In the genomic region with DNA sequence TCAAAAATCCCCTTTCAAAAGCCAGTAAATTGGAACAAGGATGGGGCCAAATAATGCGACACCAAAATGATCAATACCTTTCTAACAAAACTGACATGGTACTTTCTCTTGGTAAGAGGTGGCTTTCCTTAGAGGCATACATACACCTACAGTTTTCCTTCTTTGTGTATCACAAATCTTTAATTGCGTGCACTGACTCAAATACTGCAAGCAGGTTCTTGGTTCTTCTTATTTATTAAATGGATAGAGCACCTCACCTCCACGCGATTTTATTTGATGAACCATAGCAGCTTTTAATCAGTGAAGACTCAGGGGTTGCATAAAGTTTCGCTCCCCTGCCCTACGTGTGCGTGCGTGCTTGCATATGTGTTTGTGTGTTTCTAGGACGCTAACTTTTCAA, we compare ENCODE assay signal across 10 mouse cellular contexts. TPM values are rescaled to one million over a fixed set of nuclear protein-coding genes. Genes with fewer than 3 reads are reported as not detected.
DNase-seq lines count a peak whose midpoint lies in the region; ATAC-seq and TF ChIP-seq lines count a peak whose summit lies in the region.
"Had no signal": no experiment of that assay in that cellular context is flagged by ENCODE, and none has a peak within 500 bp of the region (broad histone marks: within the 10 kb centered on the region; RNA-seq: fewer than 3 reads in every experiment).

No protein-coding gene starts in this region.

- no peak for DNase-seq in heart, adult 11 months
- no peak for DNase-seq in hindbrain, embryonic 11.5 days (ENCODE audit: low spot score)
- DNase-seq in cerebellum, adult 2 months: no peak
- DNase-seq in right cerebral cortex, adult 18-20 months: no peak
- DNase-seq: lung, postnatal 14 days had no signal

- peak overlapping the region; percentile 91 for H3K4me2 ChIP-seq in heart, embryonic 15.5 days
- H3K4me2 ChIP-seq in hindbrain, embryonic 11.5 days (replicated peaks; ENCODE audit: low read depth, low read length): peak overlapping the region; percentile 82
- peak overlapping the region; percentile 76 for H3K4me2 ChIP-seq in midbrain, embryonic 13.5 days (replicated peaks)

- H3K9ac ChIP-seq in heart, embryonic 15.5 days: no peak overlapping the region
- no peak overlapping the region for H3K9ac ChIP-seq in hindbrain, embryonic 11.5 days (ENCODE audit: low read depth, low read length)
- H3K9ac ChIP-seq in midbrain, embryonic 13.5 days (replicated peaks): no peak overlapping the region

- ATAC-seq in heart, embryonic 15.5 days (replicated peaks; ENCODE audit: insufficient number of reproducible peaks, insufficient read depth, low FRiP score, low read depth): no peak
- no peak for ATAC-seq in hindbrain, embryonic 11.5 days (ENCODE audit: low FRiP score)
- no peak for ATAC-seq in midbrain, embryonic 13.5 days
- no peak for ATAC-seq in megakaryocyte progenitor cell, adult 5-6 weeks (replicated peaks; ENCODE audit: poor library complexity)

- 4% methylated on average over 9 of the region's 9 CpGs for WGBS in heart, embryonic 15.5 days
- WGBS in hindbrain, embryonic 11.5 days: 2% methylated on average over 9 of the region's 9 CpGs
- 1% methylated on average over 9 of the region's 9 CpGs for WGBS in midbrain, embryonic 13.5 days
- WGBS in cerebellum, adult 2 months: 13% methylated on average over 9 of the region's 9 CpGs

- H3K27me3 ChIP-seq in heart, embryonic 15.5 days: peaks cover 68% of the 10 kb centered on the region
- H3K27me3 ChIP-seq in hindbrain, embryonic 11.5 days (ENCODE audit: control insufficient read depth, insufficient read depth, low read length): peaks cover 62% of the 10 kb centered on the region
- peaks cover 84% of the 10 kb centered on the region for H3K27me3 ChIP-seq in midbrain, embryonic 13.5 days
- peaks cover 12% of the 10 kb centered on the region; the same call in 1 of the 2 replicates for H3K27me3 ChIP-seq in cerebellum, adult 2 months (ENCODE audit: control insufficient read depth, insufficient read depth, low read length)

- peaks cover 22% of the 10 kb centered on the region for H3K4me1 ChIP-seq in heart, embryonic 15.5 days (replicated peaks)
- H3K4me1 ChIP-seq in cortical plate, adult 2 months (ENCODE audit: control insufficient read depth, insufficient read depth, low read length): no peaks in the 10 kb centered on the region; the same call in 1 of the 2 replicates
- peaks cover 9% of the 10 kb centered on the region for H3K4me1 ChIP-seq in hindbrain, embryonic 11.5 days (replicated peaks; ENCODE audit: control insufficient read depth, insufficient read depth, low read length)
- peaks cover 37% of the 10 kb centered on the region for H3K4me1 ChIP-seq in midbrain, embryonic 13.5 days (replicated peaks)
- H3K4me1 ChIP-seq in cerebellum, adult 2 months (ENCODE audit: control insufficient read depth, insufficient read depth, low read length): no peaks in the 10 kb centered on the region; the same call in 1 of the 2 replicates

- H3K4me3 ChIP-seq in heart, embryonic 15.5 days: peak overlapping the region; percentile 53
- peak overlapping the region; percentile 33; the same call in 1 of the 2 replicates for H3K4me3 ChIP-seq in cortical plate, adult 2 months (ENCODE audit: insufficient read depth, low read length)
- no peak overlapping the region for H3K4me3 ChIP-seq in hindbrain, embryonic 11.5 days (ENCODE audit: low read depth, low read length)
- peak overlapping the region; percentile 50; the same call in 1 of the 2 replicates for H3K4me3 ChIP-seq in midbrain, embryonic 13.5 days (replicated peaks)
- no peak overlapping the region for H3K4me3 ChIP-seq in cerebellum, adult 2 months (replicated peaks; ENCODE audit: insufficient read depth, low read depth, low read length)

- no peaks in the 10 kb centered on the region for H3K9me3 ChIP-seq in heart, embryonic 15.5 days (replicated peaks)
- no peaks in the 10 kb centered on the region for H3K9me3 ChIP-seq in hindbrain, embryonic 11.5 days (ENCODE audit: control insufficient read depth, low read length)
- no peaks in the 10 kb centered on the region for H3K9me3 ChIP-seq in midbrain, embryonic 13.5 days

- H3K27ac ChIP-seq in heart, embryonic 15.5 days: no peak overlapping the region
- no peak overlapping the region for H3K27ac ChIP-seq in cortical plate, adult 2 months (ENCODE audit: insufficient read depth, low read length)
- H3K27ac ChIP-seq in hindbrain, embryonic 11.5 days (ENCODE audit: low read depth, low read length): no peak overlapping the region
- H3K27ac ChIP-seq in midbrain, embryonic 13.5 days: no peak overlapping the region
- H3K27ac ChIP-seq in cerebellum, adult 2 months (ENCODE audit: insufficient read depth, low read length): no peak overlapping the region

- H3K36me3 ChIP-seq in heart, embryonic 15.5 days: no peaks in the 10 kb centered on the region
- H3K36me3 ChIP-seq in hindbrain, embryonic 11.5 days (ENCODE audit: control insufficient read depth, insufficient read depth, low read length): no peaks in the 10 kb centered on the region
- H3K36me3 ChIP-seq in midbrain, embryonic 13.5 days: no peaks in the 10 kb centered on the region

- no peak for TF ChIP-seq CTCF in cortical plate, adult 2 months (IDR thresholded peaks at IDR 0.05; ENCODE audit: extremely low read depth, insufficient read depth, low read length)
- no peak for TF ChIP-seq CTCF in cerebellum, adult 2 months (IDR thresholded peaks at IDR 0.05; ENCODE audit: borderline replicate concordance, insufficient read depth, low read depth, low read length)

- no peak for TF ChIP-seq POLR2A in cortical plate, adult 2 months (IDR thresholded peaks at IDR 0.05; ENCODE audit: extremely low read depth, insufficient read depth, low read length)
- TF ChIP-seq POLR2A in cerebellum, adult 2 months (IDR thresholded peaks at IDR 0.05; ENCODE audit: borderline replicate concordance, insufficient read depth, low read length): no peak

RNA-seq across cellular contexts. Expression of gene Spag6, which starts 3.1 kb away (rescaled TPM):
- polyA plus RNA-seq in heart, embryonic 15.5 days (2015; fragmentation: Nextera tagmentation; extraction: Ambion mirVana): 0.06 and 0.44 TPM in 2 replicates
- 6.7 and 8.9 TPM in 2 replicates for polyA plus RNA-seq in cortical plate, adult 2 months (2012; rRNA removed)
- polyA plus RNA-seq in hindbrain, embryonic 11.5 days (2014; fragmentation: Nextera tagmentation; extraction: Ambion mirVana): 0.98 and 1.2 TPM in 2 replicates
- polyA plus RNA-seq in midbrain, embryonic 13.5 days (2015; fragmentation: Nextera tagmentation; extraction: Ambion mirVana): 0.24 and 0.28 TPM in 2 replicates
- 2.5 and 3.3 TPM in 2 replicates for polyA plus RNA-seq in cerebellum, adult 2 months (2012; rRNA removed)
- not detected in 2 replicates for total RNA-seq in megakaryocyte progenitor cell, adult 5-6 weeks (2015)
- not detected in 2 replicates for total RNA-seq in megakaryocyte progenitor cell, adult 5-6 weeks (2017)
- total RNA-seq: hematopoietic stem cell, adult 5-6 weeks had no signal

RNA-seq across cellular contexts. Expression of gene Bmi1, which starts 13.9 kb away (rescaled TPM):
- 14.0 and 15.1 TPM in 2 replicates for polyA plus RNA-seq in heart, embryonic 15.5 days (2015; fragmentation: Nextera tagmentation; extraction: Ambion mirVana)
- polyA plus RNA-seq in cortical plate, adult 2 months (2012; rRNA removed): 34.7 and 37.1 TPM in 2 replicates
- polyA plus RNA-seq in hindbrain, embryonic 11.5 days (2014; fragmentation: Nextera tagmentation; extraction: Ambion mirVana): 40.6 and 48.8 TPM in 2 replicates
- 33.9 and 34.2 TPM in 2 replicates for polyA plus RNA-seq in midbrain, embryonic 13.5 days (2015; fragmentation: Nextera tagmentation; extraction: Ambion mirVana)
- 36.2 and 46.9 TPM in 2 replicates for polyA plus RNA-seq in cerebellum, adult 2 months (2012; rRNA removed)
- total RNA-seq in megakaryocyte progenitor cell, adult 5-6 weeks (2015): 53.2 and 56.6 TPM in 2 replicates
- 37.4 and 41.2 TPM in 2 replicates for total RNA-seq in megakaryocyte progenitor cell, adult 5-6 weeks (2017)

RNA-seq across cellular contexts. Expression of gene Commd3, which starts 18.6 kb away (rescaled TPM):
- 177 and 206 TPM in 2 replicates for polyA plus RNA-seq in heart, embryonic 15.5 days (2015; fragmentation: Nextera tagmentation; extraction: Ambion mirVana)
- 117 and 125 TPM in 2 replicates for polyA plus RNA-seq in cortical plate, adult 2 months (2012; rRNA removed)
- 152 and 161 TPM in 2 replicates for polyA plus RNA-seq in hindbrain, embryonic 11.5 days (2014; fragmentation: Nextera tagmentation; extraction: Ambion mirVana)
- 189 and 191 TPM in 2 replicates for polyA plus RNA-seq in midbrain, embryonic 13.5 days (2015; fragmentation: Nextera tagmentation; extraction: Ambion mirVana)
- polyA plus RNA-seq in cerebellum, adult 2 months (2012; rRNA removed): 124 and 126 TPM in 2 replicates
- 139 and 147 TPM in 2 replicates for total RNA-seq in megakaryocyte progenitor cell, adult 5-6 weeks (2015)
- 169 and 175 TPM in 2 replicates for total RNA-seq in megakaryocyte progenitor cell, adult 5-6 weeks (2017)

Comparison
In these comparisons a context has a peak if more than half of its experiments do, and no peak if none do; other contexts are left out.
1. H3K4me3 ChIP-seq: peak in heart, embryonic 15.5 days (single experiment), cortical plate, adult 2 months (single experiment) and midbrain, embryonic 13.5 days (single experiment); none in hindbrain, embryonic 11.5 days (single experiment) and cerebellum, adult 2 months (single experiment).
2. Peak in every context shown above with its lines, with median percentiles within 50 percentile points of each other: H3K4me2 ChIP-seq.